Mouse (Mus musculus) brain, embryonic 14.5 days (tissue): Measurements from ENCODE around the gene Ttc6.

ENCODE experiments used
- CTCF ChIP-seq: fragments of 200-500 bp; IDR thresholded peaks from 2 replicates; pipeline ENCODE4 v1.5.1; 2012; ENCODE audit warnings: inconsistent platforms, mild to moderate bottlenecking, moderate library complexity, borderline replicate concordance; ENCODE audit not compliant: insufficient read depth, insufficient read length; ENCODE audit errors: extremely low read depth
- POLR2A ChIP-seq: fragments of 200-500 bp; IDR thresholded peaks from 2 replicates; pipeline ENCODE4 v1.6.1; 2012; ENCODE audit warnings: mild to moderate bottlenecking, inconsistent platforms, borderline replicate concordance; ENCODE audit not compliant: poor library complexity, insufficient read depth, insufficient read length, severe bottlenecking; ENCODE audit errors: extremely low read depth

- no peak for TF ChIP-seq POLR2A
- no peak for TF ChIP-seq CTCF
Measured at GRCm38 (mm10) chr12:57623264-57623663, 59.4 kb downstream of the Ttc6 start.
